Mouse (Mus musculus) layer of hippocampus, adult 18-20 months (tissue): ENCODE measurements around the gene Gm10338. TPM values are rescaled to one million over a fixed set of nuclear protein-coding genes. Genes with fewer than 3 reads are reported as not detected.
"Not testable (repeated sequence)": the region's sequence is repeated elsewhere in the genome, so short reads cannot be mapped to it uniquely, and the experiment has no call there.

ENCODE experiments used
- DNase-seq, 2 experiments: peaks; one replicate each; pipeline ENCODE4 v3.0.0; 2022; ENCODE audit warnings: low spot score in 2 of 2
- long read RNA-seq: library from polyadenylated mRNA; stranded (forward); transcript quantifications from one replicate; pipeline ENCODE4 v2.0.0, GENCODE M21; 2021
- total RNA-seq, 2 experiments: library from RNA; stranded (reverse); gene quantifications; 2 replicates each; pipeline ENCODE4 v1.2.3; 2021

Gm10338 gene
- not detected for total RNA-seq
- long read RNA-seq, result 0 reads

- DNase-seq, result not testable (repeated sequence)
Observed at GRCm38 (mm10) chr14:7595492-7595891, at the start of gene Gm10338. Gene Gm10338, minus strand, starts transcription at chr14:7595592.

GRCm38 (mm10) chr14:7643872-7644271 is 48.5 kb upstream of the Gm10338 start, which contains the start of gene Gm10128:
Gene Gm10128, minus strand, starts transcription at chr14:7643972.
- not testable (repeated sequence) for DNase-seq

- DNase-seq, result not testable (repeated sequence)
Observed at GRCm38 (mm10) chr14:7568382-7568781, 27.0 kb downstream of the Gm10338 start, which contains the start of gene Gm3558. Gene Gm3558, minus strand, starts transcription at chr14:7568566.

GRCm38 (mm10) chr14:7567890-7568289 is 27.5 kb downstream of the Gm10338 start:
- not testable (repeated sequence) for DNase-seq

- DNase-seq, result peak in 1 of 2 experiments; percentile 27
Observed at GRCm38 (mm10) chr14:7567266-7567665, 28.1 kb downstream of the Gm10338 start.

Other genes with a start within 250 kb of the Gm10338 start
- gene Gm8374, start 230.5 kb downstream of the Gm10338 start, total RNA-seq, result not detected
- under 1 TPM in 1 of 2 experiments, not detected in 1; 0.23 TPM for gene Gm3755, start 144.7 kb downstream of the Gm10338 start, total RNA-seq
- gene Gm3752, start 111.8 kb downstream of the Gm10338 start, total RNA-seq, result not detected
- gene Gm3558, start 27.0 kb downstream of the Gm10338 start, total RNA-seq, result 1 to 10 TPM; 7.1 to 8.7 TPM
- gene Gm10128, start 48.4 kb upstream of the Gm10338 start, total RNA-seq, result not detected
- not detected for gene Gm26661, start 196.0 kb upstream of the Gm10338 start, total RNA-seq
- 10 to 100 TPM; 40.3 to 62.2 TPM for gene Flnb, start 222.4 kb upstream of the Gm10338 start, total RNA-seq